Mouse (Mus musculus): ENCODE data around the gene Hist1h2ad. TPM values are rescaled to one million over a fixed set of nuclear protein-coding genes. Genes with fewer than 3 reads are reported as not detected.
A peak's percentile ranks its signal among the peaks of the same experiment; 100 is the strongest.
"Not testable (repeated sequence)": the region's sequence is repeated elsewhere in the genome, so short reads cannot be mapped to it uniquely, and the experiment has no call there.

Hist1h2ad gene
- polyA plus RNA-seq, 1 experiment from 2014 or later = 0.49 TPM

GRCm38 (mm10) chr13:23591206-23591605 is 17.0 kb downstream of the Hist1h2ad start:
- Histone ChIP-seq H3K4me1 (ENCODE audit: insufficient read depth, low read depth, low read length) (0 out of 2 replicates have a peak, but pooled peaks cover 2% of the 10 kb centered on the region), H3K27me3 (replicated peaks; ENCODE audit: insufficient read depth, low read length) (no peaks in the 10 kb centered on the region), H3K9ac (replicated peaks; ENCODE audit: low read depth) (no peak overlapping the region), H3K4me3 (ENCODE audit: low read depth, low read length) (no peak overlapping the region), H3K9me3 (ENCODE audit: low read length) (no peaks in the 10 kb centered on the region), H3K27ac (ENCODE audit: low read length) (no peak overlapping the region), H3K4me2 (replicated peaks; ENCODE audit: low read depth, low read length) (no peak overlapping the region), H3K36me3 (ENCODE audit: insufficient read depth, low read length) (no peaks in the 10 kb centered on the region)
- ATAC-seq = no peak
- no peak for DNase-seq (ENCODE audit: low spot score)
- no peak for TF ChIP-seq EP300 (IDR thresholded peaks at IDR 0.05)
- no peak for TF ChIP-seq CTCF (IDR thresholded peaks at IDR 0.05)
- WGBS = 85% methylated on average over 7 of the region's 7 CpGs

GRCm38 (mm10) chr13:23591886-23592285 is 17.7 kb downstream of the Hist1h2ad start:
- H3K4me3 ChIP-seq (ENCODE audit: low read depth, low read length); H3K27me3 ChIP-seq (replicated peaks; ENCODE audit: insufficient read depth, low read length); ATAC-seq; H3K36me3 ChIP-seq (ENCODE audit: insufficient read depth, low read length); H3K9ac ChIP-seq (replicated peaks; ENCODE audit: low read depth); H3K27ac ChIP-seq (ENCODE audit: low read length); DNase-seq (ENCODE audit: low spot score); H3K4me1 ChIP-seq (ENCODE audit: insufficient read depth, low read depth, low read length); H3K4me2 ChIP-seq (replicated peaks; ENCODE audit: low read depth, low read length); H3K9me3 ChIP-seq (ENCODE audit: low read length): not testable (repeated sequence)
- 82% methylated on average over 7 of the region's 7 CpGs for WGBS

GRCm38 (mm10) chr13:23592614-23593013 is 18.4 kb downstream of the Hist1h2ad start:
- H3K9ac ChIP-seq (replicated peaks; ENCODE audit: low read depth) = no peak overlapping the region
- no peak for ATAC-seq
- H3K9me3 ChIP-seq (ENCODE audit: low read length) = no peaks in the 10 kb centered on the region
- H3K36me3 ChIP-seq (ENCODE audit: insufficient read depth, low read length) = no peaks in the 10 kb centered on the region
- H3K4me1 ChIP-seq (ENCODE audit: insufficient read depth, low read depth, low read length) = no peaks in the 10 kb centered on the region
- H3K4me2 ChIP-seq (replicated peaks; ENCODE audit: low read depth, low read length) = no peak overlapping the region
- no peak for TF ChIP-seq CTCF (IDR thresholded peaks at IDR 0.05)
- TF ChIP-seq EP300 (IDR thresholded peaks at IDR 0.05) = no peak
- no peak overlapping the region; the same call in 1 of the 2 replicates for H3K27ac ChIP-seq (ENCODE audit: low read length)
- WGBS = 64% methylated on average over 7 of the region's 7 CpGs
- DNase-seq (ENCODE audit: low spot score) = no peak
- no peaks in the 10 kb centered on the region for H3K27me3 ChIP-seq (replicated peaks; ENCODE audit: insufficient read depth, low read length)
- no peak overlapping the region for H3K4me3 ChIP-seq (ENCODE audit: low read depth, low read length)

- DNase-seq (ENCODE audit: low spot score) (peak; percentile 50), ATAC-seq (peak; percentile 83)
- TF ChIP-seq CTCF (IDR thresholded peaks at IDR 0.05) (no peak), EP300 (IDR thresholded peaks at IDR 0.05) (peak; percentile 62; the same call in 1 of the 2 replicates)
- Histone ChIP-seq H3K4me3 (ENCODE audit: low read depth, low read length) (no peak overlapping the region), H3K4me2 (replicated peaks; ENCODE audit: low read depth, low read length) (no peak overlapping the region), H3K27me3 (replicated peaks; ENCODE audit: insufficient read depth, low read length) (no peaks in the 10 kb centered on the region), H3K9ac (replicated peaks; ENCODE audit: low read depth) (no peak overlapping the region), H3K9me3 (ENCODE audit: low read length) (no peaks in the 10 kb centered on the region), H3K36me3 (ENCODE audit: insufficient read depth, low read length) (no peaks in the 10 kb centered on the region), H3K4me1 (ENCODE audit: insufficient read depth, low read depth, low read length) (no peaks in the 10 kb centered on the region), H3K27ac (ENCODE audit: low read length) (peak overlapping the region; percentile 57)
- WGBS = 50% methylated on average over 5 of the region's 5 CpGs
These were observed 19.0 kb downstream of the Hist1h2ad start for GRCm38 (mm10) chr13:23593051-23593770.

- no peaks in the 10 kb centered on the region for H3K36me3 ChIP-seq (ENCODE audit: insufficient read depth, low read length)
- H3K4me3 ChIP-seq (ENCODE audit: low read depth, low read length) = no peak overlapping the region
- 81% methylated on average over 2 of the region's 2 CpGs for WGBS
- H3K27ac ChIP-seq (ENCODE audit: low read length) = no peak overlapping the region
- H3K9me3 ChIP-seq (ENCODE audit: low read length) = no peaks in the 10 kb centered on the region
- H3K9ac ChIP-seq (replicated peaks; ENCODE audit: low read depth) = no peak overlapping the region
- no peak for TF ChIP-seq EP300 (IDR thresholded peaks at IDR 0.05)
- TF ChIP-seq CTCF (IDR thresholded peaks at IDR 0.05) = no peak
- no peak for DNase-seq (ENCODE audit: low spot score)
- no peak for ATAC-seq
- no peaks in the 10 kb centered on the region for H3K27me3 ChIP-seq (replicated peaks; ENCODE audit: insufficient read depth, low read length)
- H3K4me1 ChIP-seq (ENCODE audit: insufficient read depth, low read depth, low read length) = no peaks in the 10 kb centered on the region
- H3K4me2 ChIP-seq (replicated peaks; ENCODE audit: low read depth, low read length) = no peak overlapping the region
These were observed 21.0 kb downstream of the Hist1h2ad start for GRCm38 (mm10) chr13:23595185-23595584.

GRCm38 (mm10) chr13:23595622-23596372 is 21.6 kb downstream of the Hist1h2ad start:
- TF ChIP-seq CTCF (IDR thresholded peaks at IDR 0.05) (no peak), EP300 (IDR thresholded peaks at IDR 0.05) (no peak)
- Histone ChIP-seq H3K27ac (ENCODE audit: low read length) (no peak overlapping the region), H3K9ac (replicated peaks; ENCODE audit: low read depth) (no peak overlapping the region), H3K9me3 (ENCODE audit: low read length) (no peaks in the 10 kb centered on the region), H3K4me1 (ENCODE audit: insufficient read depth, low read depth, low read length) (no peaks in the 10 kb centered on the region), H3K36me3 (ENCODE audit: insufficient read depth, low read length) (no peaks in the 10 kb centered on the region), H3K27me3 (replicated peaks; ENCODE audit: insufficient read depth, low read length) (no peaks in the 10 kb centered on the region), H3K4me3 (ENCODE audit: low read depth, low read length) (no peak overlapping the region), H3K4me2 (replicated peaks; ENCODE audit: low read depth, low read length) (no peak overlapping the region)
- 79% methylated on average over 7 of the region's 7 CpGs for WGBS
- no peak for ATAC-seq
- no peak for DNase-seq (ENCODE audit: low spot score)

All from lung, postnatal 0 days (tissue).